Mouse (Mus musculus) cerebellum, adult 11 months (tissue): ENCODE measurements at regions not wholly inside any gene's neighbourhood (a gene's known extent, or its start where the extent isn't known, plus 50 kb on each side); places are given as distances from the start of the nearest gene placed in this dataset.
"Not testable (repeated sequence)": the region's sequence is repeated elsewhere in the genome, so short reads cannot be mapped to it uniquely, and the experiment has no call there.

Source experiments
- DNase-seq: peaks from one replicate; pipeline ENCODE4 v3.0.0; 2022

DNA sequence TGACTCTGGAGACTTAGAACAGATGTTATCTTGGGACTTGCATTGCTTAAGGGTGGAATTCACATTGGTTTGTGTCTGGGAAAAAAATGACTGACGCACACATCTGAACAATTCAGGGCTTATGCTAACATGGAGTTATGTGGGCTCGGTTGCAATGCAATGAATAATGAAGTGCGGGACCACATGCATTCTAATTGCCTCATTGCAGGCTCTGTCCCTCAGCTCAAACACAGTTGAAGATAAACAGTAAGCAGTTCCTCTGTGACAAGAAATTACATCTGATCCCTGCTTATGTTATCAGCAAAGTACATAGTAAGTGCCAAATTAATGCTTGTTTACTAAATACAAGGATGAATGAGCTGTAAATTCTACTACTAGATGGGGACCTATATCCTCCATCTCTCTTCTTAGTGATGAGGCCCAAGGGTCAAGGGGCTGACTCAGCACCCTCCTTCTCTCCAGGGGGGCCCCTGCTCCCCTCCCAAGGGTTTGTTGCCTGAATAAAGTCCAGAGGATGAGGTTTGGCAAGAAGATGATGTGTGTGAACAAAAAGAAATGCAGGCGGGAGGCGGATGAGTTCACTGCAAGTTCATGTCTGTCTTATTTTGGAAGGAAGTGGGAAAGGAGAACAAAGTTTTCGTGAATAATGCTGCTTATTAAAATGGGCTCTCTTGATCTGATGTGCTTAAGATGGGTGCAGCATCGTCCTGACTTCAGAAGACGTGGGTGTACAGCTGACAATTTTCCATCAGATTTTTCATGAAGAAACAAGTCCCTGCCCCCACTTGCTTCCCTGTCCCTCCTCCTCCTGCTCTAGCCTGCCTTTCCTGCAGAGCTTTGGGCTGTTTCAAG lies 533.1 kb downstream of the Shisa9 start:
- no peak for DNase-seq

- DNase-seq: no peak
Observed at GRCm38 (mm10) chr16:12518264-12518663, 534.4 kb downstream of the Shisa9 start.

DNA sequence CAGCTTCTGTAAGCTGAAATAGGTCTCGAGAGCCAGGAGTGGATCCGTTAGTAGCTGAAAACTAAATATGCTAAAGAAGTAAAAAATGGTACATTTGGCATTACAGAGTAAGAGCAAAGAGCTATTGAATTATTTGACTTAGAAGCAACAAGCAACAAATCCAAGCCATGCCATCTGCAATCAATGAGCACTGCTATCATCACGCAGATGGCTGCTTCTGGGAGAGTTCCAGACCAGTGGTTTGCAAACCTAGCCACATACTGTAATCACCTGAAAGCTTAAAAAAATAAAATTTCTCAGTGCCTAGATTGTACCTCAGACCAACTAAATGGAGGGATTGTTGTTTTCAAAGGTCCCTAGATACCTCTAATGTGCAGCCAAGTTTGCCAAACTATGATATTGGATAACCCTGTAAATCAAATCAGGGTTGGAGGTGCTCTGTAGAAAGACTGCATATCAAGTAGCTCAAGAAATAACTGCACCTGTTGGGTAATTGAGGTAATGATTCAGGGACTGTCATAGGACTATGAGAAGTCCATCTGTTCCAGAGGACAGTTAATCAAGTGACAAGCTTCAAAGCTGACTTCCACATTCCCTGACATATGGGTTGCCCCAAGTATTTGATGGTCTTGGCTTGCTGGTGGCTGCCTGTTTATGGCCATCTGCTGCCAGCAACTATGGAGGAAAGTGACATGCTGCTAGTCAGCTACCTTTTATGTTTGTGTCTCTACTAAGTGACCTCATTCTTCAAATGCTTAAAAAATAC lies 538.0 kb downstream of the Shisa9 start:
- DNase-seq: no peak

DNA sequence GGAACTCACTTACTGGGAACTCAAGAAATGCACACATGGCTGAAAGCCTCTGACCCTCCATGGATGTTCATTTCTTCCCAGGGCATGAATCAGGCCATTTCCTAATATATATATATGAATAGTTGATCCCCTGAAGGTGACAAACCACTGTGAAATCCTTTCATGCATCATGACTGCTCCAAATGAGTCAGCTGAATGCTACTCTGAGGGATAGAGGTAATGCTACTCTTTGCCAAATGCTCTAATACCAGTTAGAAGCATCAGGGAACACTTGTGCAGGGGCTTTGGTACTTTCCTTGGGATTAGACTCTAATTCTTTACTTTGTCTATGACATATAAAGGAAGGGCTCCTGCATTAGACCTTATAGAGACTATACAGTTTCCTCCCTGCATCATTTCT lies 561.0 kb upstream of the Ercc4 start:
- DNase-seq: no peak

- DNase-seq: no peak
Observed at GRCm38 (mm10) chr16:12588889-12589288, 520.6 kb upstream of the Ercc4 start.

DNA sequence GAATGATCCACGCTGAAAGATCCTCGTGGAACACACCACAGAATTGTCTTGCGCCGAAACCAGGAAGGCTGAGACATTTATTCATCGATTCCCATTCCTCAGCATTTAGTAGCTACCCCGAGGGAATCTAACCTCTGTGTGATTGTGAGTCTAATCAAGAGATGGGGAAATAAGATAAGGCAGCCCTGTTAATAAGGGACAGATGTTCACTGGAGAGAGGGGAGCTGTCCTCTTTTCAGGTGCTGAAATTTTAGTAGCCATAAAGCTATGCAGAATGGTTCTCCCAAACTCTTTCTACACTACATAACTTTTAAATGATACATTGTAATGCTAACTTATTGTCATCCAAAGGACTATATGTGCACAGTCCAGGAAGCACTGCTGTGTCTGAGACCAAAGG lies 501.2 kb upstream of the Ercc4 start:
- DNase-seq: no peak

DNA sequence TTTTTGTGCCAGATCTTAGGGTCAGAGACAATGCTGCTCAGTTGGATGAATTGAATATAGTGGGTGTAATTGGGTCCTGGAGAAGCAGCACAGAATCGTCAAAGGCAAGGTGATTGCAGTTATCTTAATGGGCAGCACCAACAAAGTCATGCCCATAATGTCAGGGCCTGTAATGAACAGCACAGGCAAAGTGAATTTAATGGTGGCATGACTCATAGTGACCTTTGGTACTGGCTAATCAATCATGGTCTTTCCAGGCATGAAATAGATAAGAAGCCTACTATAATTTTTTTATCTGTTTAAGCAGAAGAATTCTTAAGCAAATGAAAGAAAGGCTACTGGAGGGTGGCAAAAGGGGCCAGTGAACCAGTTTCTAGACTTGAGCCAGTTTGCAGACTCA lies 498.4 kb upstream of the Ercc4 start:
- DNase-seq: no peak

GRCm38 (mm10) chr16:12617781-12618180 lies 491.7 kb upstream of the Ercc4 start:
- no peak for DNase-seq

- no peak for DNase-seq
Observed at GRCm38 (mm10) chr16:12632533-12632932, 477.0 kb upstream of the Ercc4 start.

- no peak for DNase-seq
Observed at GRCm38 (mm10) chr16:12638971-12639640, 470.4 kb upstream of the Ercc4 start.

DNA sequence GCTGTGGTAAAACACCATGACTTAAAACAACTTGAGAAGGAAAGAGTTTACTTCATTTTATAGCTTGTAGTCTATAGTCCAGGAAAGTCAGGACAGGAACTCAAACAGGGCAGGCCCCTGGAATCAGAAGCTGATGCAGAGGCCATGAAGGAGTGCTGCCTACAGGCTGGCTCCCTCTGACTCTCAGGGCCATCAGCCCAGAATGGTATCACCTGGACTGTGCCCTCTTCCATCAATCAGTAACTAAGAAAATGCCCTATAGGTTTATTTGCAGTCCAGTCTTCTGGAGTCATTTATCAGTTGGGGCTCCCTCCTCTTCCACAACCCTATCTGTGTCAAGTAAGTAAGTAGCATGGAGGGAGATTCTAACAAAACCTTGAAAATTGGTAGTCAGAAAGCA lies 466.4 kb upstream of the Ercc4 start:
- no peak for DNase-seq

DNA sequence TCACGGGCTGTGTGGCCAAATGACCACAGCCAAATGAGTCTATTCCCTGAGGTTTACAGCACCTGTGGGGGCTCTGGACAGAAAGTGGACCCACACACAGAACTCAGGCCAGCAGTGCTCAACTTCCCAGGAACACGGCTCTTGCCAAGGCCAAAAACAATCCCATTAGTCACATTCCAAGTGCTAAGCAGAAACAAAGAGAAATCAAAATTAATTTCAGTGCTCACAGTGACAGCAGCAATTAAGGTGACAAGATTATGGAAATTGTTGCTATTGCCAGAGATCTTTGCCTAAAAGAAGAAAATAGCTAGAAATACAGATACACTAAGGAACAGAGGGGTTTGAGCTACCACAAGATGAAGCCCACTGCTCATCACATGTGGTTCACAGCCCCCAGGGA lies 464.9 kb upstream of the Ercc4 start:
- DNase-seq: no peak

DNA sequence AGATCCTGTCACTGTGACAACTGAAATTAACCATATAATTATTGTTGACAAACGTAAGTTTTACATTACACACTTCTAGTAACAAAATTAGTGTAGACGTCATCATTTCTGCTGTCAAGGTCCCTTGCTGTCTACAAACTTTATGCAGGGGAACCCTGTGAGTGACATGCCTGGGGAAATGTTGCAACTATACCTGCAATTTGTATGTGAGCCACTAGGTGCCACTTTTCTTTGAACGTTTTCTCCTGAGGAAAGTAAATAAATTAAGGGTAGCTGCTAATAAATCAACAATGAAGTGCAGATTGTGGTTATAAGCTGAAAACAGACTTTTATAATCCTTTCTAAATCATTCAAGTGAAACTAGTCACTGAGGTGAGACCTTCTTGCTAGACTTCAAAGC lies 457.3 kb upstream of the Ercc4 start:
- DNase-seq: no peak

DNA sequence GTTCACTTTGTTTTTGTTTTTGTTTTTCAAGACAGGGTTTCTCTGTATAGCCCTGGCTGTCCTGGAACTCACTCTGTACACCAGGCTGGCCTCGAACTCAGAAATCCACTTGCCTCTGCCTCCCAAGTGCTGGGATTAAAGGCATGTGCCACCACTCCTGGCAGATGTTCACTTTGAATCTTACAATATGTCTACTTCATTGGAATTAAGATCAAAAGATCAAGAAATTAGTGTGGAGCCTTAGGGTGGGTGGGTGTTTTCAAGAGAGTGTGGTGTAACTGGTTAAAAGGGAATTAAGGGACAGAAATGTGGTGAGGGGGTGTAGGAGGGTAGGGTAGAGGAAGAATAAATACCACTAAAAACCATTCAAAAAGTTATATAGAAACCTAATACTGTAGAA lies 435.8 kb upstream of the Ercc4 start:
- DNase-seq: not testable (repeated sequence)

DNA sequence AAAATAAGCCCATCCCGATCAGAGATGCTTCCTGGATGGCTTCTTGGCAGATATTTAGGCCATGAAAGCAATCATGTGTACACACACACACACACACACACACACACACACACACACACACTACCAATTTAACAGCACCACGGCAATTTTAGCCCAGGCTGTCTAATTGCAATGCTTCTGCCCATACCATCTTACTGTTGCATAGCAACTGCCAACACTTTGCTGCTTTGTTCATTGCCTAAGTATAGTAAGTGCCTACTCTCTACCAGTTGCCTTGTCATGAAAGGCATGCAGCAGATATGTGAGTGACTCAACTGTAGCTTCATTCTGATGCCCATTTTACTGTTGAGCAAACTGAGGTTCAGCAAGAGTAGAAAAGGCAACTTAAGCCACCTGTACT lies 428.0 kb upstream of the Ercc4 start:
- no peak for DNase-seq

GRCm38 (mm10) chr16:12685816-12686215 lies 423.7 kb upstream of the Ercc4 start:
- DNase-seq: no peak

GRCm38 (mm10) chr16:12691776-12692175 lies 417.7 kb upstream of the Ercc4 start:
- DNase-seq: no peak

GRCm38 (mm10) chr16:12692739-12693292 lies 416.7 kb upstream of the Ercc4 start:
- no peak for DNase-seq

DNA sequence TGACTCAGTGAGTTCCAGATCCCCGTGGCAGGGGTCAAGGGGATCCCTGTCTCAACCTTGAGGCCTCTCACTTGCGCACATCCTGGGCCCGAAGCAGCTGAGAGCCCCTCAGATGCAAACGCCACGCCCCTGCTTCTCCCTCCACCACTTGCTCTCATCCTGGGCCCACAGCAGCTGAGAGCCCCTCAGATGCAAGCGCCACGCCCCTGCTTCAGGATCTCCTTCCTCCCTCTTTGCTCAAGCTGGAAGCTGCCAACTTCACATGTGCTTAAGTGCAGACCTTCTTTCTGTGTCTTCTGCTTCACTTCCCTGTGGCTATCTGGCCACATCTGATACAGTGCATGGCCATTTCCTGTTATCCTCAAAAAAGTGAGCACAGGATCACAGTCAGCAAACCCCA lies 416.1 kb upstream of the Ercc4 start:
- no peak for DNase-seq

DNA sequence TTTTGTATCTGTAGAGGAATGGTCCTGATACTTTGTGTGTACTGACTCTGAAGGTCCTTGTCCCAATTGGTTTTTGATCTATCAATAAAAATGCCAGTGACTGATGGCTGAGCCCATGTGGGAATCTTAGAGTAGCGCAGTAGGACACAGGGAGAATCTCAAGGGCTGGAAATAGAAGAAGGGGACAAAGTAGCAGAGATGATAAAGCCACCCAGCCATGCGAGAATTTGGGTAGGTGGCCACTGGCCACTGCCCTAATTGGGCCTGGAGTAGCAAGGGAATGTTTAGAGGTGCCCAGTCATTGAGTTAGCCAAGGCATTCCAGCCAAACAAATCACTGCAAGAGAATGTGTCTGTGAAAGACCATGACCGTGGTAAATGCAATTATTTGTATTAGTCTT lies 414.8 kb upstream of the Ercc4 start:
- DNase-seq: no peak

- DNase-seq: no peak
Observed at GRCm38 (mm10) chr16:12696939-12697621, 412.4 kb upstream of the Ercc4 start.

DNA sequence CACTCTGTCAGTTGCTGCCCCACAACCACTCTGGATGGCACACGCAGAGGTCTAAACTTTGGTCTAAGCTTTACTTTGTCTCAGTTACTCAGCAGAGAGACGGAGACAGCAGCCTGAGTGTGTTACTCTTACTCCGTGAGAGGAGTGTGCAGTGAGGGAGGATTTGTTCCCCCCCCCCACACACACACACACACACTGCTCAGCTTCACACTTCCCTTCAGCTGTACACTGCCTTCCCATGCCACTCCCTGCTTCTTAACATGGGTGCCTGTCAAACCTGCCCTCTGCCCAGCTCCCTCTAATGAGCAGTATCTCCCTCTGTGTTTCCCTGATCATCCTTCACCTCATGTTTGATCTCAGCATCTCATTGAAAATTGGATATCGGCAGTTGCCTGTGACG lies 409.9 kb upstream of the Ercc4 start:
- no peak for DNase-seq

GRCm38 (mm10) chr16:12700088-12700487 lies 409.4 kb upstream of the Ercc4 start:
- DNase-seq: no peak
